Mouse (Mus musculus): ENCODE results near the gene Gldc.
A peak's percentile ranks its signal among the peaks of the same experiment; 100 is the strongest.

The Gldc gene

DNA sequence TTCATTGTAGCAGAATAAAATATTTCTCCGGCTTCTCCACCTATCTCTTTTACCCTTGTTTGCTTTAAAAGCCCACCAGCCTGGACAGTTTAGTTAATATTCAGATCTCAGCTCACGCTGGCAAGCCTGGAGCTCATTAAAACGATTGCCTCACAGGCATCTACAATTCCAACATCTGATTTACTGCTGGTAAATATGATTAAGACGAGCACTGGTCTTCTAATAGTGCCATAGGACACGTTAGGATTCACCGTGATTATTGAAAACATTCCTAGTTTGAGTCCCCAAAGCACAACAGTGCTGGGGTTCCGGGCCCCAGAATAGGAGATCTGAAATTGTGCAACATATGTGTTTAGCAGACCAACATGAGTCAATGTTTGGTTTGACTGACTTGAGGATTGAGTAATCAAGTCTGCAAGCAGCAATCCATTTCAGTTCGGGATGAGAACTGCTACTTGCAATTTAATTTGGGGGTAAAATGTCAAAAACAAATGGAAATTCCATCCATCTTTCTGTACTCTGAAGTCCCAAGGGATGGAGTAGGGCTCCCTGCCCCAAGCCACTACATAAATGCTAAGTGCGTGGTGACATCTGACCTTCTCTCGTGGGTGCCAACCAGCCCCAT is 67.9 kb downstream of the Gldc start:
- no peak for DNase-seq (ENCODE audit: low spot score)

DNA sequence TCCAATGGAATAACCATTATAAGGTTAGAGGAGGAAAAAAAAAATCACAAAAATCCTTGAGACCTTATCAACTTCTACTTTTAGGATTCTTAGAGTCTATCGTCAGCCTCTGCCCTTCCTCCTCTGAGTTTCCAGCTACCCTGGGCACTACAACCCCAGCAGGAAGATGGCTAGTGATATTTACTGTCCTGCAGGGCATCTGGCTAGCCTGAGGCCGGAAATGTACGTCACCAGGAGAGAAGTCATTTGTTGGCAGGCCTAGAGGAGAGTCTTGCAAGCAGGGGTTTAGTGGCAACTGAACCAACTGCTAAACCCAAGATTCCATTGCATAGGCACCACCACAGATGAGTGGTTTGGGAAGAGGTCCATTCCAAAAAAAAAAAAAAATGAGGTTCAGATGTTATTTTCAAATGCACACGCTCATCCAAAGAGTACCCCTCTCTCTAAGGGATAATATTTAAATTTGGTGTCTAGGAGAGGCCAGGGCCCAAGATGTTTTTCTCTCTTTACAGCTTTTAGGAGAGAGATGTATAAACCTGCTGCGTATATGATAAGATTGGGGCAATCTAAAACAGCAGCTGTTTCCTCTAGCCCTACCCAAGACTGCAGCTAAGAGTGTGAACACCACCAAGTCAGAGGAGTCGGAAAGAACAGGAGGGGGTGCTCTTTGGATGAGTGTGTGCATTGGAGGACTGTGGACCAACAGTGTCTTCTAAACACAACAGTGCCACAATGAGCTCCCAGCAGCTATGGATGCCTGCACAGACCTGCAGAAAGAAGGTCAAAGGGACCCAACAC is 70.0 kb downstream of the Gldc start:
- DNase-seq (ENCODE audit: low spot score), result no peak

DNA sequence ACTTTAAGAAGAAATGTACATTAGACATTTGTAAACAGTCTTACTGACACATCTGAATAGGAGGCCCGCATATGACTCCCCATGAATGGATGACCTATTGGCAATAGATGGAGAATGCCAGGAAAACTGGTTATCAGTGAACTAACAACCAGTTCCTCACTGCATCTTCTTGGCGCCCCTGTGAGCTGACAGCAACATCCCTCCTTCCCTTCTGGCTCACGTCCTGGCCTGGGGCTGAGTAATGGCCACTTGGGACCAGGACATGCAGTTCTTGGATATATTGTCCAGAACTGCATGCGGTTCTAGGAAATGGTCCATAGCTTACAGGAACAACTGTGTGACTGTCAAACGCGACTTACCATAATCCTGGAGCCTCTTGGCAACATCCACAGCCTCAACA is 72.6 kb downstream of the Gldc start:
- DNase-seq (ENCODE audit: low spot score), result no peak

DNA sequence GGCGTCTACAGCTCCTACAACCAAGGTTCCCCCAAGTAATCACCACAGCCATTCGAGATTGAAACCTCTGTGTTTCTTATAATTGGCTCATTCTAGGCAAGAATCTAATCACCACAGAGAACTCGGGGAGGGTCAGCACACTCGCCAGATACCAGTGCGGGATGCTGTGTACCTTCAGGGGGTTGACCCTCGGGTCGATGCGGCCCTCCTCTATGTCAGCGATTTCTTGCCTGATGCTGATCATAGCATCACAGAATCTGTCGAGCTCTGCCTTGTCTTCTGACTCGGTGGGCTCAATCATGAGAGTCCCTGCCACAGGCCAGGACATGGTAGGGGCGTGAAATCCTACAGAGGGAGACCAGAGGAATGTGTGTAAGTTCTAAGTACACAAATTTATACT is 74.7 kb downstream of the Gldc start:
- no peak for DNase-seq (ENCODE audit: low spot score)

DNA sequence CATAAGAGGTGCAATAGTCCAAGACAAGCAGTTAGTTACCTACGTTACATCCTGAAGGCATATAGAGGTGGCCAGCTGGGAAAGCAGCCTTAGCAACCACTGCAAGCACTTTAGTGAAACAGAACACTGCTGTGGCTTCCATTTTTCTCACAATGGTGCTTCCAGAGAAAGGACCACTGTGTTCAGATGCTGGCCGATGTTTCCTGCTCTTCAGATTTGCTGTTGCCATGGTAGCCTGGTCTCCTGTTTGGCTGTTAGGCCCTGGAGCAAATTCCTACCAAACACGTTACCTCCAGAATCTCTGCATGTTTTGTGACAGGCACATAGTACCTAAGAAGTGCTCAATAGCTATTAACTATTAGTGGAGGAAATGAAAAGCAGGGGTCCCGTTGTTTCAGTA is 78.2 kb downstream of the Gldc start:
- no peak for DNase-seq (ENCODE audit: low spot score)

DNA sequence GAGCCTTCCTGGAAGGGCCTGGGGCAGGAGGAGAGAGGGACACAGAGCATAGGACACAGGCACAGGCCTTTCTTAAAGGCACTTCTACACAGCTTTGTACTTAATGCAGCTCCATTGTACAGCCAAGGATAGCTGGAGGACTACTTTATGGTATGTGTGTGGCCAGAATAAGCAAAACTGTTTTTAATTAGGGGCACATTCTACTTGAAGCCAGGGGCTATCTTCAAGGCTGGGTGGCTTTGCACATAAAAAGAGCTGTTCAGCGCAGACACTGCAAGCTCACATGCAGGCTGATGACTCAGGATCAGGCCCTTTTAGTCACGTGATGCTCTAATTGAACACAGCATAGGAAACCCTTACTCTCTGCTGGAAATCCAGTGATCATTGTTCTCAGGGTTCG is 79.0 kb downstream of the Gldc start:
- no peak for DNase-seq (ENCODE audit: low spot score)

DNA sequence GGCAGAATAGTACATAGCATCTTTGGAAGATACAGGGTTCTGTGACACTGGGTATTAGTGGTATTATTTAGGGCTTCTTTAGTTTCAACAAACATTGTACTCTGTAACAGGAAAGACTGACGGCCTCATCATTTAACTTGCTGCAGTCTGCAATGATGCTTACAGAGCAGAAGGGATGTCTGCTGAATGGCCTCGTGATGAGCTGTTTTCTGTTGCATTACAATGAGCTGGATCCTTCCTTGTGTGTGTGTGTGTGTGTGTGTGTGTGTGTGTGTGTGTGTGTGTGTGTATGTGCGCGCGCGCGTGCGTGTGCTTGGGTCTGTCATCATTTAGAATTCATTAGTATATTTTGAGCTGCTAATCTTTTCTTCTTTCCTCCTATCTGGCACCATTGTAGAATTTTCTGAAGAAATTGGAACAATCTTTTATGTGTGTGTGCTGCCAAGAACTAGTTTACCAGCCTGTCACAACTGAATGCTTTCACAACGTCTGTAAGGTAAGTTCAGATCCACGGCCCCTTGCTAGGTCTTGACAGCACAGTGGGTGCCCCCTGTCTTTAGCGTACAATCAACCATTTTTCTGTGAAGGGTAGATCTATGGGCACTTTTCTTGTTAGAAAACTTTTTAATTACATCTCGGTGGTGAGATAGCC is 83.5 kb downstream of the Gldc start:
- no peak for DNase-seq (ENCODE audit: low spot score)

DNA sequence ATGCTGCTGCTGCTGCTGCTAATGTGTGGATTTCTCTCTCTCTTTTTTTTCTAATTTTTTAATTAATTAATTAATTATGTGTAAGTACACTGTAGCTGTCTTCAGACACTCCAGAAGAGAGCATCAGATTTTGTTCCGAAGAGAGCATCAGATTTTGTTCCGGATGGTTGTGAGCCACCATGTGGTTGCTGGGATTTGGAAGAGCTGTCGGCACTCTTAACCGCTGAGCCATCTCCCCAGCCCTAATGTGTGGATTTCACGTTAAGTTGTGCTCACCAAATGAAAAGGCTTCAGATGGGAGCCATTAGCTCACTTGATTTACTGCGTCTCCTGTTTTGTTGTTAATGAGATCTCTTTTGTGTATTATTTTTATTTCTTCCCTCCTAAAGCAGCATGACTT is 85.1 kb downstream of the Gldc start:
- DNase-seq (ENCODE audit: low spot score), result no peak

DNA sequence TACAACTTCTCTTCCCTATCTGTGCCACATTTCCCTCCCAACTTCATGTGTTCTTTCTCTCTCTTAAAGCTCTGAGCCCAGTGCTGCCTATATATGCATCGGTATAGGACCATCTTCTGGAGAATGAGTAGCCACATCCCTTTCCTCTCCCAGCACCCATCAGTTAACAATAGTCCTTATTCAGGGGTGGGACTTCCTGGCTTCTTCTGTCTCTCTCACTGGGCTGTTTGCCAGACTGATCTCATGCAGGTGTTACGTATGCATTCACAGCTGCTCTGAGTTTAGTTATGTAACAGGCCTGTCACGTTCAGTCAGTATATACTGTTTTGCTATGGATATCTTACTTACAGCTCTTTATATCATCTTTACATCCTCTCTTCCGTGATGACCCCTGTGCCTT is 109.4 kb downstream of the Gldc start:
- peak; percentile 31 for DNase-seq (ENCODE audit: low spot score)

DNA sequence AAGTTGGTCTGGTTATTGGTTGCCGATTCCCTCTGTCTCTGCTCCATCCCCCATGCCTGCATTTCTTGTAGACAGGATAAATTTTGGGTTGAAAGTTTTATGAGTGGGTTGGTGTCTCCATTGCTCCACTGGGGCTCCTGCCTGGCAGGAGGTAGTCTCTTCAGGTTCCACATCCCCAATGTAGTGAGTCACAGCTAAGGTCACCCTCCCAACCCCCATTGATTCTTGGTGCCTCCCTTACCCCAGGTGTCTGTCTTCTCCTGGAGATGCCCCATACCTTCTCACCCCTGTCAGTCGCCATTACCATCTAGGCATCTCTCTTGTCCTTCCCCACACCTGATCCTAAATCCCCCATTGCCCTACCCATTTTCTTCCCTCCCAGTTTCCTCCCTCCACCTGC is 121.0 kb downstream of the Gldc start:
- no peak for DNase-seq (ENCODE audit: low spot score)

DNA sequence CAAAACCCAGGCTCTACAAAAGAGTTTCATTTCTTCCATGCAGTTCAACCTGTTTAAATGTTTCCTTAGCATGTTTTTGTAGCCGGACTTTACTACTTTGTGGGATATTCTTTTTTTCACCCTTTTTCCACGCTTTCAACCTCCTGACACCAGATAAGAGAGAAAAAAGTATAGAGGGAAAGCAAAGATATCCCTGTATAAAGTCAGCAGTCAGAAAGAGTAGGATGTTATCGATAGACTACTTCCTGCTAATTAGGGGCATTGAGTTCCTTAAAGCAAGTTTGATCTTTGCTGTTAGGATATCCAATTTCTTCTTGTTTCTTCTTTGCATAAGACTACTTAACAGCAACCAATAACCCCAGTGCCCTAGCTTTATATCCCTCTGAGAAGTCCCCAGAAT is 123.8 kb downstream of the Gldc start:
- DNase-seq (ENCODE audit: low spot score), result no peak

DNA sequence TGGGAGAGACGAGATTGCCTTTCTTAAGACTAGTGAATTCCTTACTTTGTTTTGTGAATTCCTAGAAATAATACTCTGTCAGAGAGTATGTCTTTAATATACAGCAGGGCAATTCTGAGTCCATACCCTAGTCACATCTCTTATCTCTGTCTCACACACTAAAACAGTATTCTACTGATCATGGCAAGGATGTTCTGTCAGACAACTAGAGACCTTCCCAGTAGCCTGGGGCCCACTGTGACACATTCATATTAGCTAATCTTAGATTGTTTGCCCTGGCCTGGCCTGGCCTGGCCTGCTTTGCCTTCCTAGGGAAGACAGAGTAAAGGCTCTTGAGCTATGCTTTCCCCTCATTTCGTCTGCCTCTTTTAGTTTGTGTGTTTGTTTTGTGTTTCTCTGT is 124.6 kb downstream of the Gldc start:
- no peak for DNase-seq (ENCODE audit: low spot score)

Measured in layer of hippocampus, adult 11-12 months (tissue).